Mouse (Mus musculus) lung, postnatal 36 days (tissue): Measurements from ENCODE around the gene Zfp688.
"Not testable (repeated sequence)": the region's sequence is repeated elsewhere in the genome, so short reads cannot be mapped to it uniquely, and the experiment has no call there.

ENCODE experiments used
- DNase-seq: peaks from one replicate; pipeline ENCODE4 v3.0.0; 2022; ENCODE audit warnings: mixed read lengths

The Zfp688 gene

GRCm38 (mm10) chr7:127406002-127406987 is 15.6 kb downstream of the Zfp688 start, which contains the start of gene Zfp764:
Gene Zfp764 (minus strand): TSS chr7:127406822.
- DNase-seq: peak; percentile 98

GRCm38 (mm10) chr7:127404101-127404500 is 17.8 kb downstream of the Zfp688 start:
- DNase-seq: not testable (repeated sequence)

- no peak for DNase-seq
These were observed 18.9 kb downstream of the Zfp688 start for GRCm38 (mm10) chr7:127402980-127403379.

- DNase-seq: no peak
These were observed 21.5 kb downstream of the Zfp688 start for GRCm38 (mm10) chr7:127400355-127400754.

GRCm38 (mm10) chr7:127393944-127394333 is 27.9 kb downstream of the Zfp688 start:
- DNase-seq: no peak

GRCm38 (mm10) chr7:127393157-127393943 is 28.5 kb downstream of the Zfp688 start, which contains the start of gene E430018J23Rik:
Gene E430018J23Rik (minus strand): TSS chr7:127393629.
- peak; percentile 100 for DNase-seq

- DNase-seq: no peak
These were observed 29.5 kb downstream of the Zfp688 start for GRCm38 (mm10) chr7:127392251-127392824.

GRCm38 (mm10) chr7:127391538-127391937 is 30.3 kb downstream of the Zfp688 start:
- DNase-seq: no peak

GRCm38 (mm10) chr7:127390306-127390705 is 31.6 kb downstream of the Zfp688 start:
- DNase-seq: no peak

GRCm38 (mm10) chr7:127388201-127388600 is 33.7 kb downstream of the Zfp688 start:
- DNase-seq: not testable (repeated sequence)

GRCm38 (mm10) chr7:127386641-127387392 is 35.1 kb downstream of the Zfp688 start, which contains the start of gene 9130019O22Rik:
Gene 9130019O22Rik (minus strand): TSS chr7:127387166.
- peak; percentile 99 for DNase-seq

- DNase-seq: not testable (repeated sequence)
These were observed 36.3 kb downstream of the Zfp688 start for GRCm38 (mm10) chr7:127385560-127385959.

- DNase-seq: no peak
These were observed 43.5 kb downstream of the Zfp688 start for GRCm38 (mm10) chr7:127378310-127378921.

- DNase-seq: peak; percentile 99
These were observed 46.3 kb downstream of the Zfp688 start, which contains the start of gene Zfp747 for GRCm38 (mm10) chr7:127375271-127376245. Gene Zfp747 (minus strand): TSS chr7:127376050.

- not testable (repeated sequence) for DNase-seq
These were observed 50.0 kb downstream of the Zfp688 start for GRCm38 (mm10) chr7:127371870-127372269.

- no peak for DNase-seq
These were observed 50.7 kb downstream of the Zfp688 start for GRCm38 (mm10) chr7:127371213-127371612.
